Mouse (Mus musculus) naive thymus-derived CD4-positive, alpha-beta T cell, adult 2 months (primary cell): ENCODE data around the gene Ugt1a2.
"Not testable (repeated sequence)": the region's sequence is repeated elsewhere in the genome, so short reads cannot be mapped to it uniquely, and the experiment has no call there.

Source experiments
- DNase-seq: peaks from one replicate; pipeline ENCODE4 v3.0.0-alpha.2; 2011; ENCODE audit warnings: low read depth

Ugt1a2 gene

GRCm38 (mm10) chr1:88218051-88218450 lies 17.6 kb downstream of the Ugt1a2 start:
- DNase-seq, result peak; percentile 2

DNA sequence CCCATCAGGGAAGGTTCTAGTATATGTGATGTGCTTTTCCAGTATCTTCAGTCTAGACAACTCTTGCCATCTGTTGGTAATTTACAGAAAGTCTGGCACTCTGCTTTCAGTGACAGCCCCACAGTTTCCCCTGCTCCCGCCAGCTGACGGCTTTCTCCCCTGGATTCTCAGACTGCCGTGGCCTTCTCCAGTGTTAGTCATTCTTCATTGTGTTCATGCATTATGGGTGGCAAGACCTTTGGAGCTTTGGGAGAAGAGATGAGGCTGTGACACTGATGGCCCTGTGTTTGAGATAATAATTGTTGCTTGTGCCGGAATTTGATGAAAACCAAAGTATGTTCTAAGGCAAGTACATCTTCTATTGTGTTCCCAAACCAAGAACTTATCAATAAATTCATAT lies 18.2 kb downstream of the Ugt1a2 start:
- no peak for DNase-seq

DNA sequence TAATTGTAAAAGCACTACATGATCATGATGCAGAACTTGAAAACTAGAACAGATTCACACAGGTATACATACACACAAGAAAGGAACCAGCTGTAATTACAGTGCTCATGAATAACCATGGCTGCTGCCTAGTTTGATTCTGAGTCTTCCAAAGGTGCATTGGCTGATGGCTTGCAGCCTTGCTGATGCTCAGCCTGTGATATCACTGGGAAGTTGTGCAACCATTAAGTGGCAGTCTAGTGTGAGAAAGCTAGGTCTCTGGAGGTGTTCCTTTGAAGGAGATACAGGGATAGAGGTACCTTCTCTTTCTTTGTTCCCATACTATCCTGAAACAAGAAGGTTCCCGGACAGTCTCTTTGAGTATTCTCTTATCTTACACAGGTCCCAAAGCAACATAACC lies 18.7 kb downstream of the Ugt1a2 start:
- DNase-seq, result no peak

DNA sequence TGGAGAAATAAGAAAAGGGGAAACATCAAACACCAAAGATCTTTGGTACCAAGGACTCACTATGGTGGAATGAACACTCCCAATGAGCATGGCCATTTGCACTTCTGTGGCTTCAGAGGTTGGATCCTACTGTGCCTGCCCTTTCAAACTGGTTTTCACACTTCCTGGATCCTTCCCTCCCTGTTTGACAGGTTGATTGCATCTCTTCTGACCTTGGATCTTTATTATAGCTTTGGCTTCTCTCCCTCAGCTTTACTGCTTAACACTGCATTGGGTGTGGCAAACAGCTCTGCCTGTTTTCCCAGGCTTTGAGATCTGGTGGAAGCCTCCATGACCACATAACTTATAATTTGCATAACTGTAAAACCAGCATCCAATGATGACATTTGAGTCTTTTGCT lies 19.9 kb downstream of the Ugt1a2 start:
- DNase-seq, result no peak

DNA sequence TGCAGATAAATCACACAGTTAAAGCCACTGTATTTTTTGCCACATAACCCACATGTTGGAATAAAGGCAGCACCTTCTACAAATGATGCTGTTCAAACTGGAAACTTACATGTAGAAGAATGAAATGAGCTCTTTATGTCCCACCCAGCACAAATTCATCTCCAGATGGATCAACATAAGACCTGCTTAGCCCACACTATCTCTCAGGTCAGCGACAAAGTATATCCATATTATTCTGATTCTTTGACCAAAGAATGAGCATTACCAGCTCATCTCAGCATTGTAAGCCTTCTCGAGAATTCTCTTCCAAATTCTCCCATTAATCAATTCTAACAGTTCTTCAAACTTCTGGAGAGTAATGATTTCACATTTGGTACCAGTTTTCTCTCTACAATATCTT lies 21.8 kb downstream of the Ugt1a2 start:
- DNase-seq, result no peak

DNA sequence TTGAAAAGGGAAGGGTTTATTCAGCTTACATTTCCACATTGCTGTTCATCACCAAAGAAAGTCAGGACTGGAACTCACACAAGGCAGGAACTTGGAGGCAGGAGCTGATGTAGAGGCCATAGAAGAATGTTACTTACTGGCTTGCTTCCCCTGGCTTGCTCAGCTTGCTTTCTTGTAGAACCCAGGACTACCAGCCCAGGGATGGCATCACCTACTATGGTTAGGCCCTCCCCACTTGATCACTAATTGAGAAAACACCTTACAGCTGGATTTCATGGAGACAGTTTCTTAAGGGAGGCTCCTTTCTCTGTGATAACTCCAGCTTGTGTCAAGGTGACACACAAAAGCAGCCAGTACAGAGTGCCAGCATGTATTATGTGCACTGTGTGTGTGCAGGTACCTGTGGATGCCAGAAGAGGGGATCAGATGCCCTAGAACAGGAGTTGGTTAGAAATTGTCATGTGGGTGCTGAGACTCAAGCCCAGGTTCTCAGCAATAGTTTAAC lies 22.7 kb downstream of the Ugt1a2 start:
- DNase-seq, result not testable (repeated sequence)

DNA sequence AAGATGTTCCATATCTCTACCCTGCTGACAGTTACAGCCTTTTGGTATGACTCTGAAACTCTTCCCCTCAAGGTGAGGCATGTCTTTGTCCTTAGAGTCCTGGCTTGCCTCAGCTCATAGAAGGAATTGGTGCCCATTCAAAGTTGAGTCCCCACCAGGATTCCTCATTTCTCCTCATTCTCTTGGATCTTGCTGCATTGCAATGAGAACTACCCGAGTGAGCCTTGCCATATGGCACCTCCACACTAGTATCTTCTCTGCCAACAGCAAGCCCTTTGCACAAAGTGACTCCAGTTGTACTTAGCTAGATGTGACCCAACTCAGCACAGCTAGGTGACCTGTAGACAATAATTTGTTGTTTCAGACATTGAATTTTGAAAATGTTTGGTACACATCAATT lies 23.2 kb downstream of the Ugt1a2 start:
- DNase-seq, result no peak

- no peak for DNase-seq
Measured at GRCm38 (mm10) chr1:88224029-88224776, 23.8 kb downstream of the Ugt1a2 start.

GRCm38 (mm10) chr1:88225301-88225700 lies 24.9 kb downstream of the Ugt1a2 start:
- not testable (repeated sequence) for DNase-seq

DNA sequence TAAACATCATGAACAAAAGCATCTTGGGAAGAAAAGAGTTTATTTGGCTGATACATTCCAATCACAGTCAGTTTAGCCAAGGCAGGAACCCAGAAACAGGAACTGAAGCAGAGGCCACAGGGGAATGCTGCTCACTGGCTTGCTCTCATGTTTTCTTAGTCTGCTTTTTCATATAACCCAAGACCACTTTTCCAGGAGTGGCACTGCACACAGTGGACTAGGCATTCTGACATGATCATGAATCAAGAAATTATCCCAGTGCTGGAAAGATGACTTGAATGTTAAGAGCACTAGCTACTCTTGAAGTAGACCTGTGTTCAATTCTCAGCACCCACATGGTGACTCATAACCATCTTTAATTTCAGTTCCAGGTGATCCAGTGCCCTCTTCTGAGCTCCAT lies 25.3 kb downstream of the Ugt1a2 start:
- no peak for DNase-seq

- no peak for DNase-seq
Measured at GRCm38 (mm10) chr1:88226670-88227379, 26.4 kb downstream of the Ugt1a2 start, which contains the start of gene Mroh2a. Gene Mroh2a (plus strand): TSS chr1:88226986.

GRCm38 (mm10) chr1:88227482-88227881 lies 27.1 kb downstream of the Ugt1a2 start:
- DNase-seq, result no peak

GRCm38 (mm10) chr1:88228121-88228520 lies 27.7 kb downstream of the Ugt1a2 start:
- DNase-seq, result no peak

GRCm38 (mm10) chr1:88229566-88229965 lies 29.2 kb downstream of the Ugt1a2 start:
- no peak for DNase-seq

DNA sequence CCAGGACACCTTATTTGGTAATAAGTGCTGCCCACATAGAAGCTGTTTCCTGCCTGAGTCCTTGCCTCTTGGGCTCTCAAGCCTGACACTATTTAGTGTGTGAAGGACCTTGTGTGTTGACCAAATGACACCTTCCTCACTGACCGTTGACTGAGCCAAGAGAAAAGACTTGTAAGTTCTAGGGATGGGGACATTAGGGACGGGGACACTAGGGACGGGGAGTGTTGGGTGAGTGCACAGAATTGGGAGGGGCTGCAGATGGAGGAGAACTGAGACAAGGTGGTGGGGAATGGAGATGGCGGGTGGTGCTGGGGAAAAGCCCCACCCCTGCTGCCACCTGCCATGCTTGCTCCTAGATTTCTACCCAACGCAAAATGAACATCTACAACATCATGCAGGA lies 29.6 kb downstream of the Ugt1a2 start:
- DNase-seq, result no peak

- DNase-seq, result no peak
Measured at GRCm38 (mm10) chr1:88230421-88230820, 30.0 kb downstream of the Ugt1a2 start.

DNA sequence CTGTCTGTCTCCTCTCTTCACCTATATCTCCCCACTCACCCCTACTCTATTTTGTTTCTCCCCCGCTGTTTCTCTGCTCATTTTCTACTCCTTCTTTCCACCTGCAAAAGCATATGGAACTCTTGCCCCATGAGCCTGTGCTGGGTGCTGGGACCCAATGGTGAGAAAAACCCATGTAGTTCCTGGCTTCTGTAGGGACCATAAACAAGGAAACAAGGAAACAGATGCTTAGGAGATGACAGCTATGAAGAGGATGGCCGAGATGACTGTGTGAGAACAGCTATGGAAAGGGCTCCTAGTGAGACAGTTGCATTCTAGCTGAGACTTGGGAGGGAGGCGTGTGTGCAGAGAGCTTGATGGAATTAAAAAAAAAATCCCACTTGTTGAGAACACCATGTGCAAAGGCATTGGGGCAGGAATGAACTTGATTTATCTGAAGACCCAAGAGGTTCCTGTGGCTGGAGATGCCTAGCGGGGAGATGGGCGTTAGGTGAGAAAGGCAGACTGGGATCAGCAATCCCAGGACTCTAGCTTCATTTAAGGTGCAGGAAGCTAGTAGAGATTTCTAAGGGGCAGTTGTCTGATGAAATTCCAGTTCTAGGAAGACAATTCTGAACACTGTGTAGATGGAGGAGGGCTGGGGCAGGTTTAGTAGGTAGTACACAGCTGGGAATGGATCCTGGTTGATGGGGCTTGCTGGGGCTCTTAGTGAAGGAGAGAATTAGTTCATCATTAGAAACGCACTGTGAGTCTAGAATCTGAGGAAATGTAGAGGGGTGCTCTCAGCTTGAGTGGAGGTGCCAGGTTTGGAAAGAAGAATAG lies 30.8 kb downstream of the Ugt1a2 start:
- DNase-seq, result no peak

DNA sequence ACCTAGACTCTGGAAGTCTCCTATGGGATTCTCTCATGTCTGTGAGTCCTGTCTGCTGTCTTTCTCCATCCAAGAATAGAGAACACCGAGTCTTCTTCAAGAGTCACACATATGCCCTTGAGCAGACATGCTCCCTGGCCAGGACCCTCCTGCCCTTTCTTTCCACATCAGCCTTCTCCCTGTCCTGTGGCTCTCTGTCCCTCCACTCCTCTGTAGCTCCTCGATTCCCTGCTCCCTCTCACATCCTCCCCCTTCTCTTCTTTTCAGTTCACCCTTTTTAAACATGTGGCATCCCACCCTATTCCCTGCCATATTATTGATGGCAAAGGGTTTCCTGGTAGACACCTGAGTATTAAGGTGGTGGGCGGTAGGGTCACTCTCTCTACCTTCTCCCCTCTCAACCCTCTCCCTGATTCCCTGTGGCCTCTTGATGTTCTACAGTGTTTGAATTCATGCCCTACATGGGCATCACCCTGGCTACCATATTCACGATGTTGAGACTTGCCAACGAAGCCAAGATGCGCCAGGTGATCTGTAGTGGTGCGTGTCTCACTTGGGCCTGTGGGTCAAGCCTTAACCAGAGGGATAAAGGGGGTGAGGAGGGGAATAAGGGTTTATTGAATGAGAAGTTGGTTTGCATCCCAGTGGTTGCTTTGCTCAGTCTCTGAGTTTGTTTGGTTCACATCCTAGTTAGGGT lies 31.6 kb downstream of the Ugt1a2 start:
- DNase-seq, result no peak

DNA sequence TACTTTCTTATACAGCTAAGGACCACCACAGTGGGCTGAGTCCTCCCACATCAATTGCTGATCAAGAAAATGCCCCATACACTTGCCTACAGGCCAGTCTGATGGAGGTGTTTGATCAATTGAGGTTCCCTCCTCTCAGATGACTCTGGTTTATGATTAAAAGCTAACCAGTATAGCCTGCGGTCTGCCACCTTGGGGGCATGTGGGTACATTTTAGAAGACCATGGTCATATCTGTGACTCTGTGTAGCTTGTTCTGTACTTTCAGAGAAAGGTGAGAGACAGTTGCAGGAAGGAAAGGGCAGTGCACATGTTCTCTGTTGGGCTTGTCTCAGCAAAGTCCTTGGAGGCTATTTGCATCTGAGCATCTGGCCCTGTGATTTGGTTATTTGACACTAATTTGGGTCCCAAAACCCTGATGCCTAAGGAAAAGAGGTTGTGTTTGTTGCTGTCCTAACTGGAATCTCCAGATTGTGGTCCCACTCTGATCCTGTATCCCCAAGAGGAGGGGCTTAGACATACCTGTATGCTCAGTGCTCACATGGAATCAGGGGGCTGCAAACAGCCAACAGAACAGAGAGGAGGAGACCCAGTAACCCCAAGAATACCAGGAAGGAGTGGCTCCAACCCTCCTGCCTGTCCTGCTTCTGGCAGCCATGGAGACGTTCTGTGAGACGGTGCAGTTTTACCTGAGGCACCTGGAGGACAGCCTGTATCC lies 32.4 kb downstream of the Ugt1a2 start:
- no peak for DNase-seq

GRCm38 (mm10) chr1:88233421-88234247 lies 33.2 kb downstream of the Ugt1a2 start:
- DNase-seq, result no peak
